Mouse (Mus musculus): ENCODE data around the gene Smg8. TPM values are rescaled to one million over a fixed set of nuclear protein-coding genes. Genes with fewer than 3 reads are reported as not detected.
A peak's percentile ranks its signal among the peaks of the same experiment; 100 is the strongest.
"Not testable (repeated sequence)": the region's sequence is repeated elsewhere in the genome, so short reads cannot be mapped to it uniquely, and the experiment has no call there.

The Smg8 gene
- polyA plus RNA-seq, 1 experiment from 2014 or later: 24.9 TPM

DNA sequence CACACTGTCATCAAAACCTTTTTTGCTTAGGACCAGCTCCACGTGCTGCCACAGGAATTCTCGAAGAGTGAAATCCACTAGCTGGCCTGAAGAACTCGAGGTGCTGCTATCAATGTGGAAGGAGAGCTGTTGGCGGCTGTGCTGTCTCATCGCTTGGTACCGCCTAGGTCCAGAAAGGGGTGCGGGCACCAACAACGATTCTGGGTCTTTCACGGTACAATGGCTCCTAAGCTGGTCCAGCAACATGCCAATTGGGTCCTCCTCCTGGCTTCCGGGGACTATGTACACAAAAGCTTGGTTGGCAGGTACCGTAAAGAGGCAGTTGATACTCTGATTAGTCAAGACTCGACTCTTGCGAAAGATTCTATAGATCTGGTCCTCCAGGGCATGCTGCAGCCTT, 1.1 kb downstream of the Smg8 start:
- no peaks in the 10 kb centered on the region for H3K9me3 ChIP-seq
- H3K27me3 ChIP-seq (ENCODE audit: insufficient read depth, poor library complexity, severe bottlenecking): no peaks in the 10 kb centered on the region
- DNase-seq (ENCODE audit: low spot score): no peak
- WGBS: 91% methylated on average over 13 of the region's 13 CpGs
- H3K4me1 ChIP-seq (replicated peaks): peaks cover 33% of the 10 kb centered on the region
- H3K36me3 ChIP-seq: peaks cover 67% of the 10 kb centered on the region
- peak overlapping the region; percentile 97 for H3K4me3 ChIP-seq
- no peak overlapping the region for H3K27ac ChIP-seq

DNA sequence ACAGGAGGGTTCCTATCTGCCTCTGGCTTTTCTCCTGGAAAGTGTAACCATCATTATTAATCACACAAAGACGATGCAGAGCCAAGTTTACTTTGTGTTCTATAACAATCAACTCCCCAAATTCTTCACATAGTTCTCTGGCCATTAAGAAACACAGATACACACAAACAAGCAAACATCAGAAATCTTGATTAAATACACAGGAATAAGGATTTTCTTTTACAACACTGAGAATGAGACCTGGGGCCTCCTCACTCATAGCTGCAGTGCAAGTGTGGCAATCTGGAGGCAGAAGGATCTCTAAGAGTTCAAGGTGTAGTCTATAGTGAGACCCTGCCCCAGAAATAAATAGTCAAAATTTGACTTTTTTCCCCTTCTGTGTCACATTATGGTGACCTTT, 2.9 kb downstream of the Smg8 start:
- Histone ChIP-seq H3K4me1 (replicated peaks) (peaks cover 33% of the 10 kb centered on the region), H3K36me3 (peaks cover 70% of the 10 kb centered on the region), H3K27ac (no peak overlapping the region), H3K4me3 (no peak overlapping the region), H3K9me3 (no peaks in the 10 kb centered on the region), H3K27me3 (ENCODE audit: insufficient read depth, poor library complexity, severe bottlenecking) (no peaks in the 10 kb centered on the region)
- WGBS: 98% methylated on average over 1 of the region's 1 CpGs
- no peak for DNase-seq (ENCODE audit: low spot score)

DNA sequence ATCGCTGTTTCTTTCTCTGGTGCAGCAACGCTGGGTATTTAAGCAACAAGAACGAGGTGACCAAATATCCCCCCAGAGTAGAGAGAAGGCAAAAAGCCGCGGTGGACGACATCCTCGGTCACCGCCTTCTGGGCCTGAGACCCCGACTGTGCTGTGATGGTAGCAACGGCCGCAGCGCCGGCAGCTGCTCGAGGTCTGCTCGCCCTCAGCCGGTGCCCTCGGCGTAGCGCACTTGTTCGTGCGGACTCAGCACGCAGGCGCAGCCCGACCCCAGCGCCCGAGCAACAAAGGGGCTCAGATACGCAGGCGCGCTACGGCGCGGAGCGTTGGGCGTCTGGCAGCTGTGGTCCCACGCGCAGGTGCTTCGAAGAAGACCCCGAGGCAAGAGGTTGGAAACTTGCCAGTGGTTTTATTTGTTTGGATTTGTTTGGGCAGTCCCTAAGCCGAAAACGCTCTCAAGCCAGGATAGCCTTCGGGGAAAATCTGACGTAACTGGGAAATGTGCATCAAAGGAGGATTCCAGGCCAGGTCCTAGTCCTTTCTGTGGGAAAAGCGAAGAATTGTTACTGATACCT, 12.6 kb downstream of the Smg8 start, which contains the start of gene Gdpd1:
Gene Gdpd1, minus strand, starts transcription at position 197 of the 575 bp plus-strand sequence.
- Histone ChIP-seq H3K36me3 (peaks cover 31% of the 10 kb centered on the region), H3K27ac (peak within 1 kb of the TSS; percentile 95), H3K4me3 (peak within 1 kb of the TSS; percentile 74), H3K27me3 (ENCODE audit: insufficient read depth, poor library complexity, severe bottlenecking) (no peaks in the 10 kb centered on the region), H3K9me3 (no peaks in the 10 kb centered on the region), H3K4me1 (replicated peaks) (peaks cover 22% of the 10 kb centered on the region)
- 2% methylated on average over 43 of the region's 43 CpGs for WGBS
- DNase-seq (ENCODE audit: low spot score): peak; percentile 94

DNA sequence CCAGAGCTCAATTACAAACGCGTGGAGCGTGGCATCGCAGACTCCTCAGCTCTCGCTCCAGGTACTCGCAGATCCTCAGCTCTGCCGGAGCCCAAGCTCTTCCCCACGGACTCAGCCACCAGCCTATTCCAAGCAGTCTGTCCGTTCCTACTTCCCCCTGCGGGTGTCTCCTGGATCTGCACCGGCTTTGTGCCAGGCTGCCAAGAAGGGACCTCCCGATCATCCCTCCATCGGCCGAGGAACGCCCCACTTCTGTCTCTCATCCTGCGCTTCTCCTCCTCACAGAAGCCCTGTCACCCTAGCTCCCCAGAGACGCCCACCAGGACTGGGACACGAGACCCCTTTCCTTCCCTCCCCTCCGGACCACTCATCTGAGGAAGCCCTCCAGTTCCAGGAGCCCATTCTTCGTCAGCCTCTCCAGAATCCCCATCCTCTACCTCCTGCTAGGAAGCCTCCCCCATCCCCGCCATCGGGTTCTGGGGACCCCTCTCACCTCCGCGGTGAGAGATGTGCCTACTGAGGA, 13.2 kb downstream of the Smg8 start:
- peak overlapping the region; percentile 74 for H3K4me3 ChIP-seq
- H3K9me3 ChIP-seq: no peaks in the 10 kb centered on the region
- under 1% methylated on average over 24 of the region's 24 CpGs for WGBS
- peaks cover 25% of the 10 kb centered on the region for H3K36me3 ChIP-seq
- peaks cover 22% of the 10 kb centered on the region for H3K4me1 ChIP-seq (replicated peaks)
- no peaks in the 10 kb centered on the region for H3K27me3 ChIP-seq (ENCODE audit: insufficient read depth, poor library complexity, severe bottlenecking)
- peak; percentile 78 for DNase-seq (ENCODE audit: low spot score)
- H3K27ac ChIP-seq: peak overlapping the region; percentile 95

DNA sequence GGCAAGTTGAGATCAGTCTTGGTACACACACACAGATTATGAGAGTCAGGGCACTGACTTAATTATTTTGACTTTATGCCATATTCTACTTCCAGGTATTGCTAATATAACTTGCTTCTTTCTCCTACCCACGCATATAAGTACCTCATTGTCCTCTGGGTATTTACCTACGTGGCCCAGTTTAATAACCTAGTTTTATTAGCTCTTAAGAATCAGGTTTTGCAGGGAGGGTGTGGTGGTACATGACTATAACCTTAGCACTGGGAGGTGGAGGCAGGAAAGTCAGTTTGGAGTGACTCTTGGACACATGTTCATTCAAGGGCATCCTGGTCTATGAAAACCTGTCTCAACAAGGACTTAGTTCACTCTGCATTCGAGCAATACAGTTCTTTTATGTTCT, 24.5 kb downstream of the Smg8 start:
- WGBS: 75% methylated on average over 3 of the region's 3 CpGs
- H3K27me3 ChIP-seq (ENCODE audit: insufficient read depth, poor library complexity, severe bottlenecking): no peaks in the 10 kb centered on the region
- H3K4me1 ChIP-seq (replicated peaks): peaks cover 4% of the 10 kb centered on the region; the same call in 1 of the 2 replicates
- DNase-seq (ENCODE audit: low spot score): no peak
- H3K4me3 ChIP-seq: no peak overlapping the region
- H3K36me3 ChIP-seq: peaks cover 46% of the 10 kb centered on the region
- H3K27ac ChIP-seq: no peak overlapping the region
- H3K9me3 ChIP-seq: no peaks in the 10 kb centered on the region

DNA sequence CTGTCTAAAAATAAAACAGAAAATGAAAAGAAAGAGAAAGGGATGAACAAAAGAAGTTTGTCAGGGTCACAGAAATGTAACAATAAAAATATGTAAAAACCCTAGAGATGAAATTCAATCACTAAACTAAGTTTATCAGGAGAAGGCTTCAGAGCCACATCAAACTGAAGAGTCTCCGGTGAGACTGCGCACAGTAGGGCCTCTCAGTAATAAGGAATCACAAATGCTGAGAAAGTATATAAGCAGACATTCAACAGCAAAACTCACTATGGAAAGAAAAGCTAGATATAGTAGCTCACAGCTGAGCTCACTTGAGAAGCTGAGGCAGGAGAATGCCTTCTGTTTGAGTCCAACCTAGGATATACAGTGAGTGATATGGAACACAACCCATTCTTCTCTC, 26.2 kb downstream of the Smg8 start:
- Histone ChIP-seq H3K27ac (no peak overlapping the region), H3K4me1 (replicated peaks) (peaks cover 4% of the 10 kb centered on the region; the same call in 1 of the 2 replicates), H3K4me3 (no peak overlapping the region), H3K27me3 (ENCODE audit: insufficient read depth, poor library complexity, severe bottlenecking) (no peaks in the 10 kb centered on the region), H3K9me3 (no peaks in the 10 kb centered on the region), H3K36me3 (peaks cover 63% of the 10 kb centered on the region)
- WGBS: 92% methylated on average over 2 of the region's 2 CpGs
- no peak for DNase-seq (ENCODE audit: low spot score)

DNA sequence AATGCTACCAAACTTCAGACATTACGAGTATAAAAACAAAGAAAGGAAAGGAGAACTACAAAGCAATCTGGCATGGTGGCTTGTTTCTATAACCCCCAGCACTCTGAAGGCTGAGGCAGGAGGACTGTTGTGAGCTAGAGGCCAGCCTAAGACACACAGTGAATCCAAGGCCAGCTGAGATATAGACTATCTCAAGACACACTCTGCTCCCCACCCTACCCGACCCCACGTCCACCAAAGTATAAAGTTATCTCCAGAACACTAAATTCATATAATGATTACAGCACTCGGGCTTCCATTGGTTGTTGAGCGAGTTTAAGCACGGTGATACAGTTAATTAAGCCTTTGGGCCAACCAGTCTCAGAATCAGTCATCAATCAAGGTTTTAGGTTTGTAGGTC, 30.3 kb downstream of the Smg8 start:
- no peak overlapping the region for H3K4me3 ChIP-seq
- H3K9me3 ChIP-seq: no peaks in the 10 kb centered on the region
- DNase-seq (ENCODE audit: low spot score): no peak
- no peak overlapping the region for H3K27ac ChIP-seq
- 93% methylated on average over 6 of the region's 6 CpGs for WGBS
- H3K27me3 ChIP-seq (ENCODE audit: insufficient read depth, poor library complexity, severe bottlenecking): no peaks in the 10 kb centered on the region
- H3K36me3 ChIP-seq: peaks cover 67% of the 10 kb centered on the region
- no peaks in the 10 kb centered on the region for H3K4me1 ChIP-seq (replicated peaks)

DNA sequence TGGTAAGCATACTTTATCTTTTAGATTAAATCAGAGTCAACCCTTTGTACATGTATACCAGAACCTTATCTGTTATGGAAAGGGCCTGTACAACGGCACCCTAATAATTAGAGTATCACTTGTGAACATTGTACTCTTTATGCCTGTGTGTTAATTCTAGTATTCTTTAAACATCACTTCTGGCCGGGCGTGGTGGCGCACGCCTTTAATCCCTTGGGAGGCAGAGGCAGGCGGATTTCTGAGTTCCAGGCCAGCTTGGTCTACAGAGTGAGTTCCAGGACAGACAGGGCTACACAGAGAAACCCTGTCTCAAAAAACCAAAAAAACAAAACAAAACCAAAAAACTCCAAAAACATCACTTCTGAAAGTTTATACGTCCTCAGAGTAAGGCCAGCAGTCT, 37.7 kb downstream of the Smg8 start:
- not testable (repeated sequence) for H3K27me3 ChIP-seq (ENCODE audit: insufficient read depth, poor library complexity, severe bottlenecking); H3K27ac ChIP-seq; H3K9me3 ChIP-seq; DNase-seq (ENCODE audit: low spot score); H3K4me3 ChIP-seq; H3K4me1 ChIP-seq (replicated peaks)
- peaks cover 84% of the 10 kb centered on the region for H3K36me3 ChIP-seq
- WGBS: 95% methylated on average over 7 of the region's 7 CpGs

DNA sequence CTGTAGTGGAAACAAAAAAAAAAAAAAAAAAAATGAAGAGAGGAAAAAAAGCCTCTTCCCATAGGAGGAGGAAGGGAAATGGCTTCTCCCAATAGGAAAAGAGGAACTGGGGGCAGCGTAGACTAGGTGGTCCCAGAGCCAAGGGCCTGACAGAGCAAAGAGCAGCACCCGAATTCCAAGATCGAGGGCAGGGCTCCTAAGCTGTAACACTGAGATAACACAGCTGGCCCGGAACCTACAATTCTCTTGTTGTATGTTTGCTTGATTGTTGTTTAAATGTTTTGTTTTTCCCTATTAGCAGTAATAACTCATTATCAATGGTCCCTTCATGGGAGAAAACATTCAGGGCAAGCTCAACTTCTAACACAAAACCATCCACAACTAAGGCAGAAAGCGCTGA, 39.6 kb downstream of the Smg8 start:
- Histone ChIP-seq H3K27ac (no peak overlapping the region), H3K9me3 (no peaks in the 10 kb centered on the region), H3K36me3 (peaks cover 92% of the 10 kb centered on the region), H3K27me3 (ENCODE audit: insufficient read depth, poor library complexity, severe bottlenecking) (no peaks in the 10 kb centered on the region), H3K4me1 (replicated peaks) (no peaks in the 10 kb centered on the region), H3K4me3 (no peak overlapping the region)
- no peak for DNase-seq (ENCODE audit: low spot score)
- WGBS: 92% methylated on average over 5 of the region's 5 CpGs

DNA sequence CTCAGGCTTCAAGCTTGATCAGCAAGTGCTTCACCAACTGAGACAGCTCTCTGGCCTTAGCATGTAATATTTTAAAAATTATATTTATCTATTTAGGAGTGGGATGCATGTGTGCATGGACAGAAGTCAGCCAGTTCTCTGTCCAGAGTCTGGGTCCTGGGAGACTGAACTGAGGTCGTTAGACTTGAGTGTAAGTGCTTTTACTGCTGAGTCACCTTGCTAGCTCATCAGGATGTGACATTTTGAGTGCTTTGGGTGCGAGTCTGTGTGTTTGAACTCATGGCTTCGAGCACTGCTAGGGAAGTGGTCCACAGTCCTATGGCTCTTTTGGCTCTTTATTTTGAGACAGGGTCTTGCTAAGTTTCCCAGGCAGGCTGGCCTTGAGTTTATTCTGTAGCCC, 43.5 kb downstream of the Smg8 start:
- H3K27ac ChIP-seq: no peak overlapping the region
- 88% methylated on average over 3 of the region's 3 CpGs for WGBS
- peaks cover 96% of the 10 kb centered on the region for H3K36me3 ChIP-seq
- H3K4me3 ChIP-seq: no peak overlapping the region
- DNase-seq (ENCODE audit: low spot score): no peak
- no peaks in the 10 kb centered on the region for H3K4me1 ChIP-seq (replicated peaks)
- no peaks in the 10 kb centered on the region for H3K27me3 ChIP-seq (ENCODE audit: insufficient read depth, poor library complexity, severe bottlenecking)
- H3K9me3 ChIP-seq: no peaks in the 10 kb centered on the region

DNA sequence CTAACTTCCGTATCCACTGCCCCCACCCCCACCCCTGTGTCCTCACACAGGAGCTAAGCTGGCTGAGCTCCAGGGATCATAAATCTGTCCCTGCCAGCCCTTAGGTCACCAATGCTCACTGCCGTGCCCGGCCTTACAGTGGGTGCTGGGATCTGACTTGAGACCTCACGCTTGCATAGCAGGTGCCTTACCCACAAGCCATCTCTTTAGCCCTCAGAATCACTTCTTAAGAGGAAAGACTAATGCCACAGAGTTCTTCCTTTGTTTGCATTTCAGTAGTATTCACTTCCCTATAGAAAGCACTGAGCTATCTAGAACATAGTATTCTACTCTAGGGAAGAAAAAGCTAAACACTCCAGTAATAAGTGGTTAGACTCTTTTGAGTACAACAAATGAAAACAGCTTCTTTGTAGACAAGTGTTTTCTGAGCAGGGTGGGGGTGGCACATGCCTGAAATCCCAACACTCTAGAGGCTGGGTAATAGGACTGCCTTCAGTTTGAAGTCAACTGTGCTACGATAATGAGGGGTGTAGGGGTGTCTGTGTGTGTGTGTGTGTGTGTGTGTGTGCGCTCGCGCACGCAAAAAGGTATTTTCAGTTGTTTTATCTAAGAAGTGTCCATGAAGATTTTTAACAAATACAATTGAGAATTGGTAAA, 47.1 kb downstream of the Smg8 start:
- 95% methylated on average over 9 of the region's 9 CpGs for WGBS
- no peak for DNase-seq (ENCODE audit: low spot score)
- Histone ChIP-seq H3K9me3 (no peaks in the 10 kb centered on the region), H3K27me3 (ENCODE audit: insufficient read depth, poor library complexity, severe bottlenecking) (no peaks in the 10 kb centered on the region), H3K36me3 (peaks cover 96% of the 10 kb centered on the region), H3K4me1 (replicated peaks) (no peaks in the 10 kb centered on the region), H3K4me3 (no peak overlapping the region), H3K27ac (no peak overlapping the region)

DNA sequence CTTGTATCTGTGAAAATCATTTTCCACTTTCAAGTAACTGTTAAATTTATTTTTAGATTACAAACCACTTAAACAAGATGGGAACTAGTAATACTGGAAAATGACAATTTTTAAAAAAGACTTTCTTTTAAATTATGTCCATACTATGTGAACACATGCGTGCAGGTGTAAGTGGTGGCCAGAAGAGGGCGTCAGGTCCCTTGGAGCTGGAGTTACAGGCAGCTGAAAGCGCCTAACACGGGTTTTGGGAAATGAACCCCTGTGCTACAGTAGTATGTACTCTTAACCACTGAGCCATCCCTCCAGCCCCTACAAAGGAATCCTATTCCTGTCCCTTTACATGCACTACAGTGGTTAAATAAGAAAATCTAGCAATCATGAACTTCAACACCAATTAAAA, 50.4 kb downstream of the Smg8 start:
- Histone ChIP-seq H3K9me3 (no peaks in the 10 kb centered on the region), H3K4me3 (no peak overlapping the region), H3K4me1 (replicated peaks) (no peaks in the 10 kb centered on the region), H3K27me3 (ENCODE audit: insufficient read depth, poor library complexity, severe bottlenecking) (no peaks in the 10 kb centered on the region), H3K27ac (no peak overlapping the region), H3K36me3 (peaks cover 85% of the 10 kb centered on the region)
- WGBS: 60% methylated on average over 4 of the region's 4 CpGs
- no peak for DNase-seq (ENCODE audit: low spot score)

DNA sequence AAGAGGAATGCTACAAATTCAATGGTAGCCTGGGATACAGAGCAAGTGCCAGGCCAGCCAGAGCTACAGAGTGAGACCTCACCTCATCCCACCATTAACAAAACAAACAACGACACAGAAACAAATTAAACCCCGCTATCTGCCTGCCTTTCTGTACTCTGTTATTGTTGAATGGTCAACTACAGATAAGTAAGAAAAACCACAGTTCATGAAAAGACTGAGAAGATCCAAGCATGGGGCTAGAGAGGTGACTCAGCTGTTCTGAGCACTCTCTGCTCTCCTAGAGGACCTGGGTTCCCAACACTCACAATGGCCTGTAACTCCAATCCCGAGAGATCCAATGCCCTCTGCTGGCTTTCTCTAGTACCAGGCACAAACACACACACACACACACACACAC, 58.4 kb downstream of the Smg8 start:
- no peak overlapping the region for H3K4me3 ChIP-seq
- DNase-seq (ENCODE audit: low spot score): no peak
- WGBS: 94% methylated on average over 3 of the region's 3 CpGs
- H3K27ac ChIP-seq: no peak overlapping the region
- no peaks in the 10 kb centered on the region for H3K27me3 ChIP-seq (ENCODE audit: insufficient read depth, poor library complexity, severe bottlenecking)
- peaks cover 10% of the 10 kb centered on the region for H3K36me3 ChIP-seq
- H3K4me1 ChIP-seq (replicated peaks): no peaks in the 10 kb centered on the region
- H3K9me3 ChIP-seq: no peaks in the 10 kb centered on the region

Data from hindbrain, embryonic 10.5 days (tissue).